Mouse (Mus musculus) lung, postnatal 0 days (tissue): ENCODE data around the gene Rab11fip5.

Experiments
- CTCF ChIP-seq: IDR thresholded peaks from 2 replicates; pipeline ENCODE4 v1.5.1; 2016; ENCODE audit warnings: antibody characterized with exemption, mild to moderate bottlenecking
- EP300 ChIP-seq: IDR thresholded peaks from 2 replicates; pipeline ENCODE4 v1.6.1; 2016; ENCODE audit warnings: antibody characterized with exemption, mild to moderate bottlenecking, control low read depth

DNA sequence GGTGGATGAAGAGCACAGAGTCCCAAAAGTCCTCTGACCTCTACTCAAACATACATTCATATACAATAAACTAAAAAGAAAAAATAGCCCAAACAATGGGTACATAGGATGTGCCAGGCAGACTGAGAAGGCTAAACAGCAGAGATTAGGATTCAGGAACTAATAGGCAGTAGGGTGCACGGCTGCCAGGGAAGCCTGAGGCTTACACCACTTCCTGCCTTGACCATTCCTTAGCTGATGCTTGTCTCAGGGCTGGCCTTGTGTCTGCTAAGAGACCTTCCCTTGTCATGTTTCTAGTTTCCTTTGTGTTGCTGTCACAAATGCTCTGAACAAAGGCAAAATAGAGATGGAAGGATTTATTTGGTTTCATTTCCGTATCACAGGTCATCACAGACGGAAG is 68.1 kb downstream of the Rab11fip5 start:
- TF ChIP-seq CTCF (no peak), EP300 (no peak)
